Mouse (Mus musculus): Measurements from ENCODE around the gene Gm9857. TPM values are rescaled to one million over a fixed set of nuclear protein-coding genes. Genes with fewer than 3 reads are reported as not detected.

Gene Gm9857
- polyA plus RNA-seq, 1 experiment from 2014 or later, result not detected

DNA sequence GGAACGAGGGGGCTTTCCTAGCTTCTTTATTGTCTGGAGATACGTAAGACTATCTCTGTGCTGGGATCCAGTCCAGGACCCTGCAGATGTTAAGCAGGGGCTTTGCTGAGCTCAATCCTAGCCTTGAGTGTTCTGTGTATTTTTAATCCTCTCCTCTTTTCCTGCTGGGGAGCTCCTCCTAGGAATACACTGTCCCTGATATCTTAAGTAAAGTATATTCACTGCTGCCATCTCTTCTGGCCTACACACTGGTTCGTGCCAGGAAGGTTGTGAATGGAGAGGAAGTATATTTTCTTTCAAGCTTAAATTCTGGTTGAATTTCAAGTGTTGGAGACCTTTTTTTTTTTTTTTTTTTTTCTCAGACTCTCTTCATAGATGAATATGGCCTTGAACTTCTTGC lies 23.0 kb upstream of the Gm9857 start:
- no peaks in the 10 kb centered on the region for H3K9me3 ChIP-seq
- no peaks in the 10 kb centered on the region for H3K27me3 ChIP-seq
- peaks cover 16% of the 10 kb centered on the region for H3K4me1 ChIP-seq (replicated peaks)
- no peak overlapping the region for H3K27ac ChIP-seq (replicated peaks)
- WGBS, result 85% methylated on average over 3 of the region's 3 CpGs
- no peak overlapping the region for H3K9ac ChIP-seq
- no peaks in the 10 kb centered on the region for H3K36me3 ChIP-seq
- H3K4me2 ChIP-seq, result no peak overlapping the region
- no peak for ATAC-seq (ENCODE audit: low read depth)
- H3K4me3 ChIP-seq, result no peak overlapping the region

DNA sequence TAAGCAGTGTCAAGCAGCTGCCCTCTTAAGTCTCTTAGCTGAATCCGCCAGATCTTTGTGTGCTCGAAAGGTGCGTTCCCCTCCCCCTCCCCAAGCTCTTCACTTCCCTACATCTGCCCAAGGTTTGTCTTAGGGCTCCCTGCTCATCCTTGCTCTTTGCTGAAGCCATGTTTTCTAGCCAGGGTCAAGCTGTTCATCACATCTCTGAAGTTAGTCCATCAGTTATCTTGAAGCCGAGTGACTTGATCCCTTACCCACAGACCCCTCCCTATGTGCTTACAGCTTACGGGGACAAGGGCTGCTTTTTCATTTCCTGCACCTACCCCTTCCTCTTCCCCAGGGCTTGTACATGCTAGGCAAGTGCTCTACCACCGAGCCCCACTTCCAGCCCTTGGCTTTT lies 21.4 kb upstream of the Gm9857 start:
- H3K27me3 ChIP-seq, result no peaks in the 10 kb centered on the region
- H3K4me3 ChIP-seq, result peak overlapping the region; percentile 7; the same call in 1 of the 2 replicates
- peak overlapping the region; percentile 42 for H3K4me2 ChIP-seq
- H3K9ac ChIP-seq, result 0 out of 2 replicates have a peak overlapping the region, but pooled peaks have one; percentile 35
- 42% methylated on average over 6 of the region's 6 CpGs for WGBS
- H3K9me3 ChIP-seq, result no peaks in the 10 kb centered on the region
- peak overlapping the region; percentile 52 for H3K27ac ChIP-seq (replicated peaks)
- H3K4me1 ChIP-seq (replicated peaks), result peaks cover 16% of the 10 kb centered on the region
- H3K36me3 ChIP-seq, result no peaks in the 10 kb centered on the region
- peak; percentile 68 for ATAC-seq (ENCODE audit: low read depth)

DNA sequence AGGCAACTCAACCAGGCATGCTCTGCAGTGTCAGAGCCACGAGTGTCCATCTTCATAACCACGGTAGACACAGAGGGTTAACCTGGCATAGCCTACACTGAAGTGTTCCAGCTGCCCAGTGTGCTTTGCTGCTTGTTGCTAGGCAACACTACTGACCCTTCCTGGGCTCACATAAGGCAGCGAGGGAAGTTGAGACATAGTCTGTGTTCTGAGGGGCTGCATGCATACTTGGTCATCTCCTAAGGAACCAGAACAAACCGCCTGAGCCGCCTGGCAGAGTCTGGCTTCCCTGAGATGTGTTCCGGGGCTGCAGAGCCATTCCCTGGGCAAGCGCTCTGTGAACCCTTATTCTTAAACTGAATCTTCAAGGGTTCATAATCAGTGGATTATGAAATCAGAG lies 21.0 kb upstream of the Gm9857 start:
- peaks cover 16% of the 10 kb centered on the region for H3K4me1 ChIP-seq (replicated peaks)
- H3K9ac ChIP-seq, result peak overlapping the region; percentile 35; the same call in 1 of the 2 replicates
- H3K4me3 ChIP-seq, result peak overlapping the region; percentile 7; the same call in 1 of the 2 replicates
- peak overlapping the region; percentile 52 for H3K27ac ChIP-seq (replicated peaks)
- H3K27me3 ChIP-seq, result no peaks in the 10 kb centered on the region
- peak overlapping the region; percentile 42 for H3K4me2 ChIP-seq
- peak; percentile 94 for ATAC-seq (ENCODE audit: low read depth)
- H3K9me3 ChIP-seq, result no peaks in the 10 kb centered on the region
- 19% methylated on average over 7 of the region's 7 CpGs for WGBS
- no peaks in the 10 kb centered on the region for H3K36me3 ChIP-seq

DNA sequence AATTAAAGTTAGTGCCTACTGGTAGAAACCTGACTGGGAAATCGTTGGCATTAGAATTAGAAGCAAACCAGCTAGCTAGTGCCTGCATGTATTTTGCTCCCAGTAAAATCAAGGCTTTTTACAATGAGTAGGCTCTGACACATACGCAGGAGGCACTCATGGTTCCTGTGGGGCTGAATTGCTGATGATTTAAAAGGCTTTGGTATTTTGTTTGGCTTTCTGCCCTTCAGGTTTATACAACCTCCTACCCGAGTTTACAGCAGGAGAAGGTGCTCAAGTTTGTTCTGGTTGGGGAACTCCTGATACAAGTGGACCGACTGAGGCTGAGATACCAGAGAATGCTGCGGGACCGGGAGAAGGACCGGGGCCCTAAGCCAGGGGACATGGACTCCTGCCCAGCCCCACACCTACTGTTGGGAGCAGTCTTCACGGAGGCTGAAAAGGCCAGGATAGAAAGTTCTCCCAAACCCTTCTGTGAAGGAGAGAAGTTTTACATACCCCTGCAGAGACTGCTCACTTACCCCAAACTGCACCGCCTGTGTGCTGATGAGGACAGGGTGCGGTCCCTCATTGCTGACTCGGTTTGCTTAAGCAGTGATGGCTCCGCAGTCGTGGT lies 19.5 kb upstream of the Gm9857 start:
- 73% methylated on average over 13 of the region's 13 CpGs for WGBS
- Histone ChIP-seq H3K9me3 (no peaks in the 10 kb centered on the region), H3K4me2 (no peak overlapping the region), H3K4me3 (no peak overlapping the region), H3K36me3 (no peaks in the 10 kb centered on the region), H3K4me1 (replicated peaks) (peaks cover 16% of the 10 kb centered on the region), H3K27ac (replicated peaks) (no peak overlapping the region), H3K9ac (no peak overlapping the region), H3K27me3 (no peaks in the 10 kb centered on the region)
- ATAC-seq (ENCODE audit: low read depth), result no peak

DNA sequence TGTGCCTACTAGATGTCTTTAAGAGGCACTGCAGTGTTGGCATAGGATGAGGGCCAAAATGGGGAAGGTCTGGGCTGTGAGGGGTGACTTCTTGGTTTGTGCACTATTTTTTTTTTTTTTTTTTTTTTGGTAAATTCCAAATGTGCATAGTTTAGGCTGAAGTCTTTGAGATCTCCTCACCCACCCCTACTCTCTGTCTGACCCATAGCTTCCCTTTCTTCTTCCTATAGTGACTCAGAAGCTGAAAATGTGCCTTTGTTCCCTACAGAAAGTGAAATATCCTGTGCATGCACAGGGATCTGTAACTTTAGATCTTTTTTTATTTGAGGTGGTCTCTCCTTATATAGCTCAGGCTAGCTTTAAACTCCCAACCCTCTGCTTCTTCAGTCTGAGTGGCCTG lies 17.7 kb upstream of the Gm9857 start:
- Histone ChIP-seq H3K27ac (replicated peaks) (no peak overlapping the region), H3K9me3 (no peaks in the 10 kb centered on the region), H3K4me2 (no peak overlapping the region), H3K4me3 (no peak overlapping the region), H3K36me3 (no peaks in the 10 kb centered on the region), H3K27me3 (no peaks in the 10 kb centered on the region), H3K9ac (no peak overlapping the region), H3K4me1 (replicated peaks) (peaks cover 16% of the 10 kb centered on the region)
- ATAC-seq (ENCODE audit: low read depth), result no peak

DNA sequence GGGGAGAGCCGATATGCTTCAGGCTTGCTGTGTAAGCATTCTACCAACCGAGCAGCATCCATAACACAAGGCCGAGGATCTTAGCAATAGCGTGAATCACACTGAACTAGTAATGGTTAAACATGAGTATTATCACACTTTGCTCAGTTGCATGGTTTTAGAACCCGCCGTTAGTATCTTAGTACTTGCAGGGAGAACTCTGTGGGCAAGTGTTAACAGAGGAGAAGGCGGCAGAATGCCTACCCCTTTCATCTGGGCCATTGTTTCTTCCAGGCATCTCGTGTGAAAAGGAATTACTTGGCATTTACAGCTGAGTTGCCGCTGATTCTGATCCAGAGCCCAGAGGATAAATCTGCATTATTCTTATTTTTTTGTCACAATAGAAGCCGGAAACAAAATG lies 751 bp upstream of the Gm9857 start:
- H3K27me3 ChIP-seq, result no peaks in the 10 kb centered on the region
- no peaks in the 10 kb centered on the region for H3K36me3 ChIP-seq
- no peak overlapping the region for H3K9ac ChIP-seq
- no peak overlapping the region for H3K27ac ChIP-seq (replicated peaks)
- no peaks in the 10 kb centered on the region for H3K4me1 ChIP-seq (replicated peaks)
- no peak for ATAC-seq (ENCODE audit: low read depth)
- WGBS, result 78% methylated on average over 10 of the region's 10 CpGs
- H3K4me2 ChIP-seq, result no peak overlapping the region
- no peak overlapping the region for H3K4me3 ChIP-seq
- no peaks in the 10 kb centered on the region for H3K9me3 ChIP-seq

DNA sequence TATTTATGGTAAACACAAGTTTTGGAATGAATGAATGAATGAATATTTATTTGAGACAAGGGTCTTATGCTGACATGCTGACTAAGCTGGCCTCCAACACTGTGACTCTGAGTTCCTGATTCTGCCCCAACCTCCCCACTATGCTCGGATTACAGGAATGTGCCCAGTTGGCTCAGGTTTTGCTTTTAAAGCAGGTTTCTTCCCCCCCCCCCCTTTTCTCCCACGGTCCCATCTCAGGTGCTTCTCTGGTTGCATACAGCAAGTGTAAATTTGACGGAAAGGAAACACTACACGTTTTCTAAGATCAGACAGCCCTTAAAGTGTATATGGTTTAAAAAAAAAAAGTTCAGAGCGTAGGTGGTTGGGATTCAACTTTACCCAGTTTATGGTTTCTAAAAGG lies 672 bp downstream of the Gm9857 start, which contains the start of gene Henmt1:
Gene Henmt1, plus strand, starts transcription at position 301 of the 400 bp plus-strand sequence.
- no peaks in the 10 kb centered on the region for H3K4me1 ChIP-seq (replicated peaks)
- no peaks in the 10 kb centered on the region for H3K9me3 ChIP-seq
- peak within 1 kb of the TSS; percentile 50 for H3K9ac ChIP-seq
- H3K4me3 ChIP-seq, result peak within 1 kb of the TSS; percentile 38
- 84% methylated on average over 5 of the region's 5 CpGs for WGBS
- no peak for ATAC-seq (ENCODE audit: low read depth)
- no peak within 1 kb of the TSS for H3K27ac ChIP-seq (replicated peaks)
- peak within 1 kb of the TSS; percentile 55 for H3K4me2 ChIP-seq
- H3K36me3 ChIP-seq, result no peaks in the 10 kb centered on the region
- no peaks in the 10 kb centered on the region for H3K27me3 ChIP-seq

DNA sequence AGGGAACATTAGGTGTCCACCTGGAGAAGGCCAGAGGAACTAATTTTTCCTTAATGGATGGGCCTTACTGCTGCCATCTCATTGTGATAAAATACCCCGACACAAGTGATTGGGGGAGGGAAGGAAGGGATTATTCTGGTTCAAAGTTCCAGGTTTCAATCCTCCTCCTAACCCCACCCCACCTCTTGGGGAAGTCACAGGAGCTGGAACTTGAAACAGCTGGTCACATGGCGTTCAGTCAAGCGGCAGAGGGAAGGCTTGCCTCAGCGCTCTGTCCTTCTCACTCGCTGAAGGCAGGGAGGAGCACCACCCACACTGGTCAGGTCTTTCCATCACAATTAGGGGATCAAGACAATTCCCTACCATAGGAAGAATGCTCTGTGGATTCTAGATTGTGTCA lies 1.6 kb downstream of the Gm9857 start:
- Histone ChIP-seq H3K36me3 (no peaks in the 10 kb centered on the region), H3K9ac (no peak overlapping the region), H3K4me3 (no peak overlapping the region), H3K9me3 (no peaks in the 10 kb centered on the region), H3K27me3 (no peaks in the 10 kb centered on the region), H3K27ac (replicated peaks) (no peak overlapping the region), H3K4me2 (no peak overlapping the region), H3K4me1 (replicated peaks) (no peaks in the 10 kb centered on the region)
- no peak for ATAC-seq (ENCODE audit: low read depth)
- WGBS, result 96% methylated on average over 5 of the region's 5 CpGs

DNA sequence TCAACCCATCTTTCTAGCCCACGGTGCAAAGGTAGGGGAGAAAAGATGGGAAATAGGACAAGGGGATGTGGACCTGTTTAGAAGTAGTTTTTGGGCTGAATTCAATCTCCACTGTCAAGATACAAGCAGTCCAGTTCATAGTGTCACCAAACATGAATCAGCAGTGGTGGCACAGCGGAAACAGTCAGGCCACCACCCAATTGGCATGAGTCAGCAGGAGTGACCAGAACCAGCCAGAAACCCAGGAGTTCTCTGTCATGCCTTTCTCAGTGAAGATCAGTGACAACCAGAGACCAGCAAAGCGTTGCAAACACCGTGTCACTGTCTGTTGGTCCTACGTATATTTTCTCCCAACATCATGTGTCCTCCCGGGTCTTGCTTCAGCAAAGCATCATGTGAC lies 6.7 kb downstream of the Gm9857 start:
- Histone ChIP-seq H3K4me2 (no peak overlapping the region), H3K27me3 (no peaks in the 10 kb centered on the region), H3K36me3 (no peaks in the 10 kb centered on the region), H3K4me1 (replicated peaks) (no peaks in the 10 kb centered on the region), H3K9me3 (no peaks in the 10 kb centered on the region), H3K4me3 (no peak overlapping the region), H3K27ac (replicated peaks) (no peak overlapping the region), H3K9ac (no peak overlapping the region)
- ATAC-seq (ENCODE audit: low read depth), result no peak
- WGBS, result 90% methylated on average over 6 of the region's 6 CpGs

DNA sequence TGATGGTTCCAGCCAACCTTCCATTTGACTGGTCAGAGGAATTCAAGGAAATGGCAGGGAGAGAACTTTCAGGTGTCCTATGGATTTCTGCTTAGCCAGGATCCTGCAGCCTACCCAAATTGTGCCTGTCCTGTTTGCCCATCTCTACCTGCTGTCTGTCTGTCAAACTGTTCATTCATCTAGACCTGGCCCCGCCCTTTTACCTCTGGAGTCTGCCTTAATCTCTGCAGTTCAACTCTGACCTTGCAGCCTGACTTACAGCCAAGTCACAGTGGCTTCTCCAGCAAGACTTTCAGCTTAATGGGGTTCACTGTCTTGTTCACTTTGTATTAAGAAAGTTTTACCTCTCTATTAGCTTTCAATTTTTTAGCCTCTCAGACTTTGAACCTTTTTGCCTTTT lies 13.9 kb downstream of the Gm9857 start:
- Histone ChIP-seq H3K9ac (no peak overlapping the region), H3K27ac (replicated peaks) (no peak overlapping the region), H3K4me2 (no peak overlapping the region), H3K9me3 (no peaks in the 10 kb centered on the region), H3K4me3 (no peak overlapping the region), H3K4me1 (replicated peaks) (no peaks in the 10 kb centered on the region), H3K36me3 (no peaks in the 10 kb centered on the region), H3K27me3 (no peaks in the 10 kb centered on the region)
- 65% methylated on average over 1 of the region's 1 CpGs for WGBS
- no peak for ATAC-seq (ENCODE audit: low read depth)

DNA sequence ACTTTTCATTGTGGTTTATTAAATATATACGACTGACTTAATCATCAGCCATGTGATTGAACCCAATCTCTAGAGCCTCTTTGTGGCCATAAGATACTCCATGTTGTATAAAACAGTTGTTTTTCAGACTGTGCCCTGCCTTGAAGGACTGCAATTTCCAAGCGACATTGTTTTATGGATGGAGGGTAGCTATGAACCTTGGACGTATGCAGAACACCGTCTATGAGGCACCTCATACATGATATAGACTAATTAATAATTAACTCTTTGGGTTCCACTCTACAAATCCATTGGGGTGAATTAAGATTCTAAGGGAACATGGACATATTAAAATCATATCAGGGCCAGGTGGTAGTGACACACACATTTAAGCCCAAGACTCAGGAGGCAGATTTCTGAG lies 14.6 kb downstream of the Gm9857 start:
- no peak overlapping the region for H3K27ac ChIP-seq (replicated peaks)
- no peak for ATAC-seq (ENCODE audit: low read depth)
- no peaks in the 10 kb centered on the region for H3K4me1 ChIP-seq (replicated peaks)
- no peak overlapping the region for H3K4me2 ChIP-seq
- no peak overlapping the region for H3K9ac ChIP-seq
- H3K9me3 ChIP-seq, result no peaks in the 10 kb centered on the region
- WGBS, result 86% methylated on average over 4 of the region's 4 CpGs
- no peaks in the 10 kb centered on the region for H3K27me3 ChIP-seq
- H3K36me3 ChIP-seq, result no peaks in the 10 kb centered on the region
- no peak overlapping the region for H3K4me3 ChIP-seq

DNA sequence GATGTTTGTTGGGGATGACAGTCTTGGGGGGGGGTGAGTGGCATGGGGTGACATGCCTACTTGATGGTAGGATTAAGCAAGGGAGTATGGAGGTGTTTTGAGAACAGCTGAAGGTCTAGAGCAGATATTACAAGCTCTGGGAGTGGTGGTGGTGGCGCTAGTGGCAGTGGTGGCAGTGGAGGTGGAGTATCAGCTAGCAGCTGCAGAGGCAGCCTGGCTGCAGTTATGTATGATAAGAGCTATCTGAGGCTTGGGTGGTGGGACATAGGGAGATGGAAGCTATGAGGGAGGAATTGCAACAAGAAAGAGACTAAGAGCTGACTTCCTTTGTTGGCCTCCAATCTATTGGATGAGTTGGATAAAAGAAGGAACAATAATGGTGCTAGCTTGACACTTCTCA lies 18.4 kb downstream of the Gm9857 start:
- Histone ChIP-seq H3K36me3 (no peaks in the 10 kb centered on the region), H3K4me3 (no peak overlapping the region), H3K27ac (replicated peaks) (no peak overlapping the region), H3K4me1 (replicated peaks) (no peaks in the 10 kb centered on the region), H3K9me3 (no peaks in the 10 kb centered on the region), H3K27me3 (no peaks in the 10 kb centered on the region), H3K9ac (no peak overlapping the region), H3K4me2 (no peak overlapping the region)
- ATAC-seq (ENCODE audit: low read depth), result no peak
- WGBS, result 96% methylated on average over 1 of the region's 1 CpGs

DNA sequence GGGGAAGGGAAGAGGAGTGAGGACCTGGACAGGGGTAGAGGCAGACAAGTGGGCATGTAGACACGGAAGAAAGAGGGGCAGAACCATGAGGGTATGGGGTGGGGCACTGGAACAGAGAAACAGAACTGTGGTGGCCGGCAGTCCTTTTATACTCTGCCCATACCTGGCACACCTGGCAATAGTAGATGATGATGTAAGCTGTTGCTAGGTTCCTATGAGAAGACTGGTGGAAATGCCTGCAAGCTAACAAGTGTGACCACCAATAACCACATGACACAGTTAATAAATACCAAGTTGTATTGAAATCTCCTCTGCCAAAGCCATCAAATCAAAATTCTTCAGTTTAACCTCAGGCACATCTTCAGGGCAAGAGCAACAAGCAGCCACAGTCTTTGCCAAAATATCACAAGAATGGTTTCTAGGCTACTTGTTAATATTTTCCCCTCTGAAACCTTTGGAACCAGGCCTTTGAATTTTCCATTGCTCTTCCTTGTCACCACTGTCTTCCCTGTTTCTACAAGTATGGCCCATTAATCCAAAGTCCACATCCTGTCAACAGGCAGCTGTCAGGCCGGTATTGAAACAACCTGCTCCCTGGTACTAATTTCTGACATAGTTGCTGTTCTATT lies 19.7 kb downstream of the Gm9857 start:
- no peak overlapping the region for H3K4me2 ChIP-seq
- H3K4me1 ChIP-seq (replicated peaks), result no peaks in the 10 kb centered on the region
- no peaks in the 10 kb centered on the region for H3K36me3 ChIP-seq
- no peak for ATAC-seq (ENCODE audit: low read depth)
- no peak overlapping the region for H3K9ac ChIP-seq
- 94% methylated on average over 3 of the region's 3 CpGs for WGBS
- H3K27ac ChIP-seq (replicated peaks), result no peak overlapping the region
- no peak overlapping the region for H3K4me3 ChIP-seq
- H3K9me3 ChIP-seq, result no peaks in the 10 kb centered on the region
- H3K27me3 ChIP-seq, result no peaks in the 10 kb centered on the region
